Mouse (Mus musculus) erythroblast, embryonic 14.5 days (primary cell): Measurements from ENCODE around the gene Gm45837.

Experiments used
- GATA1 ChIP-seq: IDR thresholded peaks from 2 replicates; pipeline ENCODE4 v1.6.1; 2012; ENCODE audit warnings: low read length, inconsistent platforms, mixed read lengths
- TAL1 ChIP-seq: IDR thresholded peaks from 3 replicates; pipeline ENCODE4 v1.6.1; 2012; ENCODE audit warnings: low read length, inconsistent platforms, mixed read lengths

GRCm38 (mm10) chr7:101452669-101453068 lies 42.0 kb downstream of the Gm45837 start:
- TF ChIP-seq GATA1, result no peak
- TF ChIP-seq TAL1, result no peak
